Mouse (Mus musculus) megakaryocyte progenitor cell, adult 5-6 weeks (primary cell): ENCODE measurements at regions not wholly inside any gene's neighbourhood (a gene's known extent, or its start where the extent isn't known, plus 50 kb on each side); places are given as distances from the start of the nearest gene placed in this dataset.
A peak's percentile ranks its signal among the peaks of the same experiment; 100 is the strongest.

ENCODE experiments used
- ATAC-seq: replicated peaks from 2 replicates; pipeline ENCODE4 v1.8.0; 2016; ENCODE audit warnings: mild to moderate bottlenecking, moderate TSS enrichment, inconsistent platforms; ENCODE audit not compliant: poor library complexity

DNA sequence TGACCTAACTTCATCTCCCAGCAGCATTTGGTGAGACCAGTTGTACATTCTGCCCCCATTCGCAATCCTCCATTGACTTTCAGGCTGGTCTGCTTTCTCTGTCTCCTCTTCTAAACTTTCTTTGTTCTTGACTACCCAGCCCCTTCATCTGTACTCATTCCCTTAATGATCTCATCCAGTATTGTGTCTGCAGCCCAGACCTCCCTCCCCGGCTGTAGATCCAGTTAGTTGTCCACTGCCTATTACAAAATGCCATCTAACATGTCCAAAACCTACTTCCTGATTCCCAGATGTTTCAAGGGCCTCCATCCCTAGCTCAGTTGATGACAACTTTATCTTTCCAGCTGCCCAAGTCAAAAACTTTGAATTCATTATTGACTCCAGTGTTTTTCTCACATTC lies 357.8 kb upstream of the Gm6657 start:
- ATAC-seq: no peak

DNA sequence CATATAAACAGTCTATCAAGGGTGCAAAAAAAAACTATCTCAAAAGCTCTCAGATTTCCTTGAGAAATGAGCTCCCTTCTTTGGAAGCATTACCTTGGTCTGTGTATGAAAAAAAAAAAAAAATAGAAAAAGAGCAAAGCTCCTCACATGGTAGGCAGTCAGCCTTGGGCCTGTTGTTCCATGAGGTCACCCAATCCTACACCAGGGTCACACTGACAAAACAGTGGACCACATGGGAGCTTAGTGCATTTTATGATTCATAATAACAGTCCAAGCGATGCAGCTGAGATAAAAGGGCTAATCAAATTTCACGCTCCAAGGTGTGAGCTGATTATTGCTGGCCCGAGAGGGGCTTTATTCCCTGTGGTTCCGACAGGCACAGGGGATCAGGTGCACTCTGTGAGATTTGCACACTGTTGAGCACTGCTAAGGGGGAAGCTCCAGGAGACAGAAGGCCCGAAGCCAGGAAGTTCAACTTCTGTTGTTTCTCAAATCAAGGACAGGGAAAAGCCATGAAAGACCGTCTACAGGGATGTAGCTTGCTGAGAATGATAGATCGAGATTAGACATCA lies 352.1 kb upstream of the Gm6657 start:
- no peak for ATAC-seq

DNA sequence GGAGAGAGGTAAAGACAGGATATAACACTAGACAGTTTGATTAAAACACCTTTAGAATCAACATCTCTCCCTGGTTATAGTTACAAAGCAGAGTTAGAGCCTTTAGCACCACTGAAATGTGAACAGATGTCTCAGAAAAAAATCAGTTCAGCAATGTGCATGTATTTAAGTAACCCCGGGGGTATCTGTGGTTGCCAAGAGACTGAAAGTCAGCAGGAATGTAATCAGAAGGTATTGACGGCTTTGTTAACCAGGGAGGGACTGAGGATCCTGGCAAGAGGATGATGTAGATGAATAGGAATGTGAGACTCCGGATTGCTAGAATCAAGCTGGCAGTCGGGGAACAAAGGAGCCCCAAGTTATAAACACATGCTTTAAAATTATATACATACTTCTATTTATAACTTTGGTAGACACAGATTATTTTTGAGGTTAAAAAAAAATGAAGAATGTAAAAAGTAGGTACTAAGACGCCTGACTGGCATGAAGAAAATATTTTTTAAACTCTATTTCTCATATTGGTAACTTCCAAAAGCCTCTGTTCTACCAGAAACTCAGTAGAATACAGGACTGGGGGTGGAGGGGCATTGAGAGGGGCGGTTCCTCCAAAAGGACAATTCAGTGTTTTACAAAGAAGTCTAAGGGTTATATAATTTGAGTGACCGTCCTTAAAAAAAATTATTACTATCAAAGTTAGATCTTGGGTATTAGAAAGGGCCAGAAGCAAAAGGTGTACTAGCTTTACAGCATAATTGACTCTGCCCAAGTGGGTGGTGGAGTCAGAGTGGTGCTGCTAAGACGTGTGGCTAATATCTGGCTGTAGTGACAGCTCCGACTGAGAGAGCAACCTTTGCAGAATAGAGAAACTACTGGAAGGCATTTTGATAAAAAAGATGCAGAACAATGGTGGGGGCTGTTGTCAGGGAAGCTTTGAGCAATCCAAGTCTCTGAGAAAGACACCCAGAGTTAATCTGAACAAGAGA lies 341.2 kb upstream of the Gm6657 start:
- ATAC-seq: no peak

DNA sequence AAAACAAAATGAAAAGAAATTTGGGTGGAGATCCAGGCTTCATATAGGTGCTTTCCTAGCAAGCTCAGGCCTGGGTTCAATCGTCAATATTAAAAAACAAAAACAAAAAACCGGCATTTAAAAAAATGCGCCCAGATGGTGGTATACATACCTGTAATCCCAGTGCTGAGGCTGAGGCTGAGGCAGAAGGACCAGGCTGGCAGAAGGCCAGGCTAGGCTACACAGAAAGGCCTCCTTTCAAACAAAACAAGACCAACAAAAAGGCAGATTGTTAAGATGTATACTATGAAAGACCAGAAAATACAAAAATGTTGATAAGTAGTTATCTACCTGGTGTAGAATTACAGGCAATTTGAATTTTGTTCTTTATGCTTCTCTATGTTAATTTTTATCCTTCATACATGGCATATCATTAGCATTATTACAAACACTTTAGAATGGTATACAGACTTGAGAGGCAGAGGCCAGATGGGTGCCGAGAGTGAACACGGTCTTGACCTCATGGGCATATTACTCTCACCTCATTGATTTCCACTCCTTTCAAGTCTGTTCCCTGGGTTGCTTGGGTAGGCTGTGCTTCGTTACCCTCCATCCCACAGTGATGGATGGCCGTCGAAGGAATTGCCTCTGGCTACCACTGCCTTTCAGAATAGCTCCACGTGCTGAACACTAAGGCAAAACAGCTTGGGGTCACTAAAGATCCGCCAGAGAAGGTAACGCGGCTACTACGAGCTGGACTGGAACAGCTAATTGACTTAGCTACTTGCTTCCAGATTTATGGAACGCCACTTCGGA lies 339.6 kb upstream of the Gm6657 start:
- no peak for ATAC-seq

DNA sequence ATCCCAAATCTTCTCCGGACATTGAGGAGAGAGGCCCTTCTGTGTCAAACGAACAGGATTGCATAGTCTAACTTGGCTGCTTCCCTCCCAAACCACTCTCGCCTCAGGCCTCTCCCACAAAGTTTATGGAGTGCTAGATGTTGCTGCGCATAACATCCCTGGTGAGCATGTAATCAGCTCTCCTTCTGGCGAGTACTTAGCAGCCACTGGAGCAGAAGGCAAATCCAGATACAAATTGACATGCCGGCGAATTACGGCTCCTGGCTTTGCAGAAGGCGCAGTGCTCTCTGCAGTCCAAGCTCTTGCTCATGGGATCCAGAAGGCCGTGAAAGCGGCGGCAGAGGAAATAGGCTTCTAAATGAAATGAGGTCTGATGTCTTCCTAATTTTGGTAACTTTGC lies 338.2 kb upstream of the Gm6657 start:
- no peak for ATAC-seq

- no peak for ATAC-seq
Measured at GRCm38 (mm10) chr12:77857281-77857680, 336.8 kb upstream of the Gm6657 start.

GRCm38 (mm10) chr12:77860769-77861557 lies 333.1 kb upstream of the Gm6657 start:
- no peak for ATAC-seq

DNA sequence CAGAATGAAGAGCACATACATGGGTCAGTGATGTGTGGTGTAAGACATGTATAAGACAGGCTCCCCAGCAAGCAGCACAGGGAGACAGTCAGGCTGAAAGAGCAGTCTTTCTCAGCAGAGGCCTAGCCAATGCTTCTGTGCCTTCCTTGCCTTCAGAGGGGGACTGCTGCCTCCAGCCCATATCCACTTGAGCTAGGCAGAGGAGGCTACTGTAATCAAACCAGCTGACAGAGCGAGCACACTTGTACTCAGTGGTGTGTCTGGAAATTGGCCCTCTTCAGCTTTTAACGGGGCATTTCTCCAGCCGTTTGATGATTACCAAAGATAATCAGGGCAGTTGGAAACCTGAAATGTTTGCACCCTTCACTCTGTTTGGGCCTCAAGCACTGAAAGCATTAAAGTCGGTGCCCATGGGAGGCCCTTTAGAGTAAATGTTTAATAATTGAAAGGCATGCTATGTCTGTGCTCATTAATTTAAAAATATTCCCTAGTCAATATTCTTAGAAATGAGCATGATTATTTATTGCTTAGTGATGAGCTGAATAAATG lies 326.0 kb upstream of the Gm6657 start:
- no peak for ATAC-seq

DNA sequence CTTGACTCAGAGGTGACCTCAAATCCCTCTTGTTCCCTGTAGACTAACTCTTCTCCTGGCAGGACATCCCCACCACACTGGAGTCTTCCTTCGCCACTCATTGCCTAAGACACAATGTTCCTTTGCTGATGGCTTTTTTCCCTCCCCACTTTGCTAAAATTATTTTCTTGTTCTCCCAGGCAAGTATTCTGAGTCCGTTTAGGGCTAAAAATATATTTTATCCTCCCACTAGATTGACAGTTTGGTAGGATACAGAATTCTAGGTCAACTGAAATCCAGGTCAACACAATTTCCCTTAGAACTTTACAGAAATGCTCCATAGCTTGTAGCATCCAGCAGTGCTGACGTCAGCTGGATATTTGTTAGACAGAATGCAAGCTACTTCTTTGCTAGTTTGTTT lies 324.7 kb upstream of the Gm6657 start:
- no peak for ATAC-seq

GRCm38 (mm10) chr12:77887335-77887734 lies 306.7 kb upstream of the Gm6657 start:
- ATAC-seq: peak; percentile 68

GRCm38 (mm10) chr12:77891452-77891851 lies 302.6 kb upstream of the Gm6657 start:
- ATAC-seq: no peak

GRCm38 (mm10) chr12:77894238-77894637 lies 299.8 kb upstream of the Gm6657 start:
- ATAC-seq: no peak

DNA sequence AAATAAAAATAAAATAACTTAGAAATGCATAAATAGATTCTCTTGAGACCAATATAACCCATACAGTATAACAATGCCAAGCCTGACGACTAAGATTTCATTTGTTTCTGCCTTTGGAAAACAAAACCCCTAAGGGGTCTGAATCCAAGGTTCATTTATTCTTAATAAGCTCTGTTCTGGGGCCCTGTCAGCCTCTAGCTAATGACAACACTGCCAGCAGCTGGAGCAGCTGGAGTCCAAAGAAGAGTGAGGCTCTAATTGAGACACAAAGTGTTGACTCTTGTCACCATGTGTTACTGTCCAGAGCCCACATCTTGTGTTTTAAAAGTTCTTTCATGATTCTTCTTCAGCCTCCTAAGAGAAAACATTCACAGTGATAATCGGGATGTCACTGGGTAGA lies 298.5 kb upstream of the Gm6657 start:
- ATAC-seq: no peak

DNA sequence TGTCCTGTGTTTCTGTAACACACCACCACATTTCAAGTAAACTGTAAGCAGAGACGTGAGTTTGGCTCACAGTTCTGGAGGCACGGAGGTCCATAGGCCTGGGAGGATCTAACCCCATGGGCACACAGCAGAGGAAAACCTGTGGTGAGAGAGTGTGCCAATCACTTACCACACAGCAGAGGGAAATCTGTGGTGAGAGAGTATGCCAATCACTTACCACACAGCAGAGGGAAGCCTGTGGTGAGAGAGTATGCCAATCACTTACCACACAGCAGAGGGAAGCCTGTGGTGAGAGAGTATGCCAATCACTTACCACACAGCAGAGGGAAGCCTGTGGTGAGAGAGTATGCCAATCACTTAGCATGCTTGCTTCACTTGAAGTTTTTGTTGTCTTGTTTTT lies 295.1 kb upstream of the Gm6657 start:
- peak; percentile 81 for ATAC-seq

- ATAC-seq: no peak
Measured at GRCm38 (mm10) chr12:77901254-77901653, 292.8 kb upstream of the Gm6657 start.

GRCm38 (mm10) chr12:77912863-77913554 lies 281.0 kb upstream of the Gm6657 start:
- ATAC-seq: no peak

DNA sequence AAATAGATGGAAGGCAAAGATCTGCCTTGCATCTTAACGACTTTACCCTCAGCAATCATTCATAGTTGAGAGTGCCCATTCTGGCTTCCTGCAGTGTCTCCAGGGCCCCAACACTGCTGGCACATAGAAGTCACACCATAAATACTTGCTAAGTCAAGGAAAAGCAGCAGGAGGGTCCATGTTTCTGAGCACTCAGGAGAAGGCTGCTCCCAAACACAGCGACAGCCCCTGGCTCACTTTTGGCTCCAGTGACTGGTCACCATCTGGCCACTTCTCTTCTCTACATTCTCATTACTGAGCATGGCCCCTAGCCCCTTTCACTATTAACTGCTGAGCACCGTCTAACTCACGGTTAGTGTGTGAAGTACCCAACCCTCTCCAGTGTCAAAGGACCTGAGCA lies 265.3 kb upstream of the Gm6657 start:
- no peak for ATAC-seq

GRCm38 (mm10) chr12:77929571-77929970 lies 264.5 kb upstream of the Gm6657 start:
- ATAC-seq: no peak

- ATAC-seq: no peak
Measured at GRCm38 (mm10) chr12:77943960-77944359, 250.1 kb upstream of the Gm6657 start.

DNA sequence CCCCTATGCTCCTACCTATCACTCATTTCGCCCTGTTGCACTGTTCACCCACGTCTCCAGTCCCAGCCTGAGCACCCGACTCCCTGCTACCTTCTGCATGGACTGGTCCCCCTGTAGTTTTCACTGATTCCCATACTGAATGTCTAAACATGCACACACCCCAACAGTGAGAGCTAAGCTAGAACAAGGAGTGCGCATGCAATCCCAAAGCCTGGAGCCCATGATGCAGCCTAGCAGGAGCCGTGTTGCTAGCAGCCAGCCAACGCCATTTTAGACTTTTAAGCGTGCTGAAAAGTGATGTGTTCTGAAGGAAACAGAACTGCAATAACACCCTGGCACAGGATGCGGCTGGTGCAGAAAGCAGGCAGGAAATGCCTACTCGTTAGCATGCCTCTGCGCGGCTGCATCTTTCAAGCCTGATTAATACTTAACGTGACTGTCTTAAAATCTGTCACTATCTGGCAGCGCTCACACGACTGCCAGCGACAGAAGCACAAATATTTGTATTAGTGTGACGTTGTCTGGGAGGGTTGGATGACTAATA lies 244.5 kb upstream of the Gm6657 start:
- peak; percentile 39; the same call in 1 of the 2 replicates for ATAC-seq
